Mouse (Mus musculus): Measurements from ENCODE around the gene AU018091.
"Not testable (repeated sequence)": the region's sequence is repeated elsewhere in the genome, so short reads cannot be mapped to it uniquely, and the experiment has no call there.

The AU018091 gene

GRCm38 (mm10) chr7:3168925-3169324 is at the start of gene AU018091:
TSS of gene AU018091 (minus strand) at chr7:3169203.
- DNase-seq = no peak

- no peak for DNase-seq
Observed at GRCm38 (mm10) chr7:3217546-3218056, 48.6 kb upstream of the AU018091 start.

GRCm38 (mm10) chr7:3216331-3216730 is 47.3 kb upstream of the AU018091 start:
- DNase-seq = no peak

GRCm38 (mm10) chr7:3213557-3213956 is 44.6 kb upstream of the AU018091 start:
- DNase-seq = no peak

- DNase-seq = no peak
Observed at GRCm38 (mm10) chr7:3213156-3213555, 44.2 kb upstream of the AU018091 start.

- no peak for DNase-seq
Observed at GRCm38 (mm10) chr7:3212002-3212790, 43.2 kb upstream of the AU018091 start.

GRCm38 (mm10) chr7:3211518-3211917 is 42.5 kb upstream of the AU018091 start:
- DNase-seq = no peak

- no peak for DNase-seq
Observed at GRCm38 (mm10) chr7:3210605-3211004, 41.6 kb upstream of the AU018091 start.

- DNase-seq = no peak
Observed at GRCm38 (mm10) chr7:3206520-3206919, 37.5 kb upstream of the AU018091 start.

GRCm38 (mm10) chr7:3204628-3205027 is 35.6 kb upstream of the AU018091 start:
- DNase-seq = no peak

- no peak for DNase-seq
Observed at GRCm38 (mm10) chr7:3203890-3204289, 34.9 kb upstream of the AU018091 start.

GRCm38 (mm10) chr7:3201134-3201705 is 32.2 kb upstream of the AU018091 start:
- no peak for DNase-seq

GRCm38 (mm10) chr7:3198884-3199283 is 29.9 kb upstream of the AU018091 start:
- no peak for DNase-seq

- DNase-seq = no peak
Observed at GRCm38 (mm10) chr7:3195850-3196249, 26.8 kb upstream of the AU018091 start.

GRCm38 (mm10) chr7:3194531-3194930 is 25.5 kb upstream of the AU018091 start:
- no peak for DNase-seq

GRCm38 (mm10) chr7:3193905-3194304 is 24.9 kb upstream of the AU018091 start:
- peak; percentile 45 for DNase-seq

GRCm38 (mm10) chr7:3193049-3193632 is 24.1 kb upstream of the AU018091 start:
- DNase-seq = no peak

GRCm38 (mm10) chr7:3191971-3192498 is 23.0 kb upstream of the AU018091 start:
- DNase-seq = no peak

GRCm38 (mm10) chr7:3186726-3187125 is 17.7 kb upstream of the AU018091 start:
- DNase-seq = not testable (repeated sequence)

- DNase-seq = no peak
Observed at GRCm38 (mm10) chr7:3186136-3186535, 17.1 kb upstream of the AU018091 start.

GRCm38 (mm10) chr7:3184394-3184793 is 15.4 kb upstream of the AU018091 start:
- no peak for DNase-seq

- DNase-seq = not testable (repeated sequence)
Observed at GRCm38 (mm10) chr7:3180958-3181357, 12.0 kb upstream of the AU018091 start.

GRCm38 (mm10) chr7:3168296-3168695 is 707 bp downstream of the AU018091 start:
- no peak for DNase-seq

- no peak for DNase-seq
Observed at GRCm38 (mm10) chr7:3166270-3166669, 2.7 kb downstream of the AU018091 start.
